ENCODE assay signal across 13 mouse cellular contexts in genomic region chr16:86816763-86817593, GRCm38 (mm10).
DNase-seq lines count a peak whose midpoint lies in the region; ATAC-seq and TF ChIP-seq lines count a peak whose summit lies in the region.
"Had no signal": no experiment of that assay in that cellular context is flagged by ENCODE, and none has a peak within 500 bp of the region (broad histone marks: within the 10 kb centered on the region; RNA-seq: fewer than 3 reads in every experiment).

No protein-coding gene starts in this region.

- no peaks in the 10 kb centered on the region for H3K36me3 ChIP-seq in lung, embryonic 15.5 days
- no peaks in the 10 kb centered on the region for H3K36me3 ChIP-seq in forebrain, embryonic 16.5 days (ENCODE audit: control insufficient read depth, insufficient read depth)
- H3K36me3 ChIP-seq in stomach, embryonic 14.5 days (ENCODE audit: control insufficient read depth, insufficient read depth, low read length): no peaks in the 10 kb centered on the region
- H3K36me3 ChIP-seq in midbrain, embryonic 14.5 days (ENCODE audit: control insufficient read depth, insufficient read depth, low read length): no peaks in the 10 kb centered on the region
- H3K36me3 ChIP-seq: hindbrain, embryonic 15.5 days had no signal

- ATAC-seq in lung, embryonic 15.5 days (ENCODE audit: borderline replicate concordance, extremely low read depth, low FRiP score, low TSS enrichment): no peak
- peak; percentile 75 for ATAC-seq in forebrain, embryonic 16.5 days
- peak; percentile 85 for ATAC-seq in stomach, embryonic 14.5 days (ENCODE audit: insufficient number of reproducible peaks, insufficient read depth, low FRiP score, low read depth)
- ATAC-seq in monocyte, adult 5-6 weeks (replicated peaks; ENCODE audit: insufficient number of reproducible peaks, low FRiP score, low TSS enrichment, poor library complexity, severe bottlenecking): no peak
- ATAC-seq in activated CD4-positive, CD25-positive, alpha-beta regulatory T cell, adult 4 months: no peak
- no peak for ATAC-seq in midbrain, embryonic 14.5 days (ENCODE audit: low FRiP score, low TSS enrichment)
- ATAC-seq: Patski had no signal

- TF ChIP-seq CTCF in lung, adult 2 months (IDR thresholded peaks at IDR 0.05; ENCODE audit: insufficient read depth, low read length): no peak

- no peak overlapping the region for H3K9ac ChIP-seq in lung, embryonic 15.5 days
- no peak overlapping the region for H3K9ac ChIP-seq in forebrain, embryonic 16.5 days (replicated peaks; ENCODE audit: low read depth, low read length)
- no peak overlapping the region for H3K9ac ChIP-seq in stomach, embryonic 14.5 days (replicated peaks; ENCODE audit: low read depth, low read length)
- no peak overlapping the region for H3K9ac ChIP-seq in midbrain, embryonic 14.5 days (replicated peaks; ENCODE audit: low read length)
- H3K9ac ChIP-seq: hindbrain, embryonic 15.5 days had no signal

- TF ChIP-seq POLR2A in lung, adult 2 months (IDR thresholded peaks at IDR 0.05; ENCODE audit: borderline replicate concordance, extremely low read depth, low read depth, low read length): no peak

- H3K4me1 ChIP-seq in lung, embryonic 15.5 days: peaks cover 7% of the 10 kb centered on the region
- peaks cover 2% of the 10 kb centered on the region; the same call in 1 of the 2 replicates for H3K4me1 ChIP-seq in lung, adult 2 months (ENCODE audit: control insufficient read depth, insufficient read depth, low read length)
- H3K4me1 ChIP-seq in forebrain, embryonic 16.5 days (replicated peaks; ENCODE audit: control insufficient read depth, insufficient read depth, low read length): no peaks in the 10 kb centered on the region
- H3K4me1 ChIP-seq in stomach, embryonic 14.5 days (ENCODE audit: control insufficient read depth, insufficient read depth, low read length): peaks cover 4% of the 10 kb centered on the region; the same call in 1 of the 2 replicates
- H3K4me1 ChIP-seq in midbrain, embryonic 14.5 days (ENCODE audit: control insufficient read depth, insufficient read depth, low read length): no peaks in the 10 kb centered on the region
- H3K4me1 ChIP-seq: hindbrain, embryonic 15.5 days; megakaryocyte, embryonic 14.5 days had no signal

- no peaks in the 10 kb centered on the region for H3K27me3 ChIP-seq in lung, embryonic 15.5 days
- H3K27me3 ChIP-seq in forebrain, embryonic 16.5 days (replicated peaks; ENCODE audit: control insufficient read depth, insufficient read depth, low read length): no peaks in the 10 kb centered on the region
- no peaks in the 10 kb centered on the region for H3K27me3 ChIP-seq in stomach, embryonic 14.5 days (ENCODE audit: control insufficient read depth, insufficient read depth, low read length)
- H3K27me3 ChIP-seq in midbrain, embryonic 14.5 days (ENCODE audit: control insufficient read depth, insufficient read depth, low read length): no peaks in the 10 kb centered on the region
- H3K27me3 ChIP-seq: hindbrain, embryonic 15.5 days; megakaryocyte, embryonic 14.5 days; Patski had no signal

- H3K9me3 ChIP-seq in lung, embryonic 15.5 days: no peaks in the 10 kb centered on the region
- no peaks in the 10 kb centered on the region for H3K9me3 ChIP-seq in forebrain, embryonic 16.5 days (ENCODE audit: control insufficient read depth, low read length)
- H3K9me3 ChIP-seq in stomach, embryonic 14.5 days (ENCODE audit: control insufficient read depth, low read depth, low read length): no peaks in the 10 kb centered on the region
- H3K9me3 ChIP-seq in midbrain, embryonic 14.5 days (ENCODE audit: control insufficient read depth, low read length): no peaks in the 10 kb centered on the region
- H3K9me3 ChIP-seq: hindbrain, embryonic 15.5 days had no signal

- no peak overlapping the region for H3K27ac ChIP-seq in lung, embryonic 15.5 days
- no peak overlapping the region for H3K27ac ChIP-seq in forebrain, embryonic 16.5 days (ENCODE audit: low read length)
- H3K27ac ChIP-seq in stomach, embryonic 14.5 days (ENCODE audit: low read length): peak overlapping the region; percentile 59; the same call in 1 of the 2 replicates
- no peak overlapping the region for H3K27ac ChIP-seq in midbrain, embryonic 14.5 days (replicated peaks; ENCODE audit: low read depth, low read length)
- H3K27ac ChIP-seq: hindbrain, embryonic 15.5 days had no signal

- 0 out of 2 replicates have a peak overlapping the region, but pooled peaks have one; percentile 4 for H3K4me2 ChIP-seq in lung, embryonic 15.5 days
- no peak overlapping the region for H3K4me2 ChIP-seq in forebrain, embryonic 16.5 days (ENCODE audit: low read length)
- H3K4me2 ChIP-seq in stomach, embryonic 14.5 days (replicated peaks; ENCODE audit: low read depth, low read length): 0 out of 2 replicates have a peak overlapping the region, but pooled peaks have one; percentile 1
- no peak overlapping the region for H3K4me2 ChIP-seq in midbrain, embryonic 14.5 days (ENCODE audit: low read length)
- H3K4me2 ChIP-seq: hindbrain, embryonic 15.5 days had no signal

- no peak overlapping the region for H3K4me3 ChIP-seq in lung, embryonic 15.5 days
- no peak overlapping the region for H3K4me3 ChIP-seq in lung, adult 2 months (replicated peaks; ENCODE audit: extremely low read depth, low read depth, low read length)
- no peak overlapping the region for H3K4me3 ChIP-seq in forebrain, embryonic 16.5 days (replicated peaks; ENCODE audit: low read length)
- H3K4me3 ChIP-seq in stomach, embryonic 14.5 days (ENCODE audit: low read depth, low read length): no peak overlapping the region
- no peak overlapping the region for H3K4me3 ChIP-seq in midbrain, embryonic 14.5 days (replicated peaks; ENCODE audit: low read depth, low read length)
- H3K4me3 ChIP-seq: hindbrain, embryonic 15.5 days; megakaryocyte, embryonic 14.5 days had no signal

- WGBS in lung, embryonic 15.5 days: 25% methylated on average over 8 of the region's 8 CpGs
- WGBS in lung, adult 2 months: 38% methylated on average over 8 of the region's 8 CpGs
- WGBS in forebrain, embryonic 16.5 days: 64% methylated on average over 8 of the region's 8 CpGs
- WGBS in stomach, embryonic 14.5 days: 14% methylated on average over 8 of the region's 8 CpGs
- WGBS in midbrain, embryonic 14.5 days: 80% methylated on average over 8 of the region's 8 CpGs

- no peak for DNase-seq in lung, adult 2 months
- DNase-seq in kidney, postnatal 36 days: peak; percentile 17 to 48
- no peak for DNase-seq in midbrain, embryonic 14.5 days
- DNase-seq: cerebellum, postnatal 14 days; right cerebral cortex, postnatal 25 days had no signal

Comparison
In these comparisons a context has a peak if more than half of its experiments do, and no peak if none do; other contexts are left out.
1. ATAC-seq: peak in forebrain, embryonic 16.5 days (single experiment) and stomach, embryonic 14.5 days (single experiment); none in lung, embryonic 15.5 days (single experiment), monocyte, adult 5-6 weeks (single experiment), activated CD4-positive, CD25-positive, alpha-beta regulatory T cell, adult 4 months (single experiment) and midbrain, embryonic 14.5 days (single experiment).
2. H3K4me2 ChIP-seq: peak in lung, embryonic 15.5 days (single experiment) and stomach, embryonic 14.5 days (single experiment); none in forebrain, embryonic 16.5 days (single experiment) and midbrain, embryonic 14.5 days (single experiment).
3. DNase-seq: peak in kidney, postnatal 36 days (2 of 2); none in lung, adult 2 months (single experiment) and midbrain, embryonic 14.5 days (single experiment).